ENCODE assay signal across 12 mouse cellular contexts in genomic region chr13:97628608-97629007, GRCm38 (mm10).
"Had no signal": no experiment of that assay in that cellular context is flagged by ENCODE, and none has a peak within 500 bp of the region (broad histone marks: within the 10 kb centered on the region; RNA-seq: fewer than 3 reads in every experiment).

No protein-coding gene starts in this region.

- DNase-seq: kidney, adult 11 months; kidney, adult 8-10 months; kidney, postnatal 14 days; layer of hippocampus, postnatal 36 days; liver, embryonic 13.5 days; lung, adult 2 months; lung, postnatal 14 days; lung, postnatal 4 days; midbrain, embryonic 14.5 days; thymus, adult 2 months; thymus, postnatal 14 days; thymus, postnatal 4 days had no signal
